Mouse (Mus musculus) left cerebral cortex, postnatal 14 days (tissue): Measurements from ENCODE around the gene Fus. TPM values are rescaled to one million over a fixed set of nuclear protein-coding genes. Genes with fewer than 3 reads are reported as not detected.
"Not testable (repeated sequence)": the region's sequence is repeated elsewhere in the genome, so short reads cannot be mapped to it uniquely, and the experiment has no call there.

Experiments
- DNase-seq, 2 experiments: peaks; one replicate each; pipeline ENCODE4 v3.0.0; 2021 to 2022; ENCODE audit warnings: low spot score in 2 of 2, mixed read lengths in 1 of 2
- intact Hi-C: fragments of 180-260 bp; cut with DNase I; formaldehyde crosslinking; loops from one replicate; pipeline ENCODE4 v1.15.1; 2025
- total RNA-seq, 2 experiments: library from RNA; stranded (reverse); gene quantifications; 2 replicates each; pipeline ENCODE4 v1.2.3; 2021

Fus gene
- total RNA-seq, 2 experiments from 2014 or later: 313 to 324 TPM

- no peak for DNase-seq
- intact Hi-C loops: loop anchor here (10.0 kb wide), 1 partner anchor 204 kb away; the partner anchor contains the start of gene Cox6a2
Observed at GRCm38 (mm10) chr7:128000068-128000950, 33.1 kb downstream of the Fus start.

GRCm38 (mm10) chr7:128003098-128003497 is 35.8 kb downstream of the Fus start:
- intact Hi-C loops: loop anchor here (10.0 kb wide), 1 partner anchor 202 kb away; the partner anchor contains the start of gene Cox6a2
- DNase-seq: no peak

GRCm38 (mm10) chr7:128003688-128004087 is 36.4 kb downstream of the Fus start, which contains the start of gene Trim72:
Trim72 (plus strand) TSS chr7:128003949.
- no peak for DNase-seq

GRCm38 (mm10) chr7:128004150-128004486 is 36.9 kb downstream of the Fus start:
- intact Hi-C loops: loop anchor here (10.0 kb wide), 1 partner anchor 201 kb away; the partner anchor contains the start of gene Cox6a2
- no peak for DNase-seq

More at GRCm38 (mm10) chr7:128003688-128004087, 36.4 kb downstream of the Fus start, which contains the start of gene Trim72:
- intact Hi-C loops: loop anchor here (10.0 kb wide), 1 partner anchor 201 kb away; the partner anchor contains the start of gene Cox6a2

GRCm38 (mm10) chr7:128004487-128005362 is 37.5 kb downstream of the Fus start:
- DNase-seq: no peak
- intact Hi-C loops: loop anchor here (10.0 kb wide), 1 partner anchor 200 kb away; the partner anchor contains the start of gene Cox6a2

GRCm38 (mm10) chr7:128006193-128006592 is 38.9 kb downstream of the Fus start:
- intact Hi-C loops: loop anchor here (10.0 kb wide), 1 partner anchor 199 kb away; the partner anchor contains the start of gene Cox6a2
- no peak for DNase-seq

- intact Hi-C loops: loop anchor here (10.0 kb wide), 1 partner anchor 195 kb away; the partner anchor contains the start of gene Cox6a2
- DNase-seq: no peak
Observed at GRCm38 (mm10) chr7:128009715-128010340, 42.6 kb downstream of the Fus start.

- no peak for DNase-seq
- intact Hi-C loops: no loop called here
Observed at GRCm38 (mm10) chr7:128012136-128012780, 45.0 kb downstream of the Fus start.

GRCm38 (mm10) chr7:128013116-128013515 is 45.9 kb downstream of the Fus start:
- intact Hi-C loops: no loop called here
- no peak for DNase-seq

GRCm38 (mm10) chr7:128016134-128016533 is 48.9 kb downstream of the Fus start:
- intact Hi-C loops: not testable (repeated sequence)

GRCm38 (mm10) chr7:128016650-128017049 is 49.4 kb downstream of the Fus start:
- intact Hi-C loops: no loop called here
- DNase-seq: no peak

More at GRCm38 (mm10) chr7:128016134-128016533, 48.9 kb downstream of the Fus start:
- not testable (repeated sequence) for DNase-seq

GRCm38 (mm10) chr7:128018275-128018674 is 51.0 kb downstream of the Fus start:
- intact Hi-C loops: no loop called here
- DNase-seq: no peak

GRCm38 (mm10) chr7:128019187-128019586 is 51.9 kb downstream of the Fus start:
- no peak for DNase-seq
- intact Hi-C loops: no loop called here

GRCm38 (mm10) chr7:128022974-128023373 is 55.7 kb downstream of the Fus start:
- no peak for DNase-seq
- intact Hi-C loops: no loop called here

- no peak for DNase-seq
- intact Hi-C loops: no loop called here
Observed at GRCm38 (mm10) chr7:128023565-128023964, 56.3 kb downstream of the Fus start.

GRCm38 (mm10) chr7:128024364-128024763 is 57.1 kb downstream of the Fus start:
- intact Hi-C loops: no loop called here
- DNase-seq: no peak

GRCm38 (mm10) chr7:128024932-128025331 is 57.7 kb downstream of the Fus start:
- intact Hi-C loops: no loop called here
- no peak for DNase-seq

GRCm38 (mm10) chr7:128025381-128025780 is 58.1 kb downstream of the Fus start:
- no peak for DNase-seq
- intact Hi-C loops: no loop called here
